Mouse (Mus musculus) liver, embryonic 14.5 days (tissue): ENCODE data around the gene Chaf1b. TPM values are rescaled to one million over a fixed set of nuclear protein-coding genes. Genes with fewer than 3 reads are reported as not detected.

Source experiments
- ATAC-seq: fragments of 200-750 bp; cut with Nextera tagmentation; 2 replicates; pipeline ENCODE4 v1.8.0; 2017; ENCODE audit warnings: moderate number of reproducible peaks, mild to moderate bottlenecking, moderate library complexity; ENCODE audit not compliant: insufficient read depth
- DNase-seq, 3 experiments: peaks; one replicate each; pipeline ENCODE4 v3.0.0-alpha.2; 2012 to 2013; ENCODE audit warnings: low read depth in 3 of 3, low spot score in 3 of 3
- H3K27ac ChIP-seq: fragments of 300-500 bp; sonication (generic); 2 replicates; pipeline ENCODE4 v1.5.1; 2014; ENCODE audit warnings: moderate library complexity, mild to moderate bottlenecking, control low read depth, inconsistent platforms
- H3K27me3 ChIP-seq: fragments of 300-500 bp; sonication (generic); 2 replicates; pipeline ENCODE4 v1.6.1; 2014; ENCODE audit warnings: mild to moderate bottlenecking, low read length, moderate library complexity; ENCODE audit not compliant: control insufficient read depth, insufficient read depth
- H3K36me3 ChIP-seq: fragments of 300-500 bp; sonication (generic); replicated peaks from 2 replicates; pipeline ENCODE4 v1.6.1; 2014; ENCODE audit warnings: low read depth; ENCODE audit not compliant: control insufficient read depth, insufficient read depth
- H3K4me1 ChIP-seq, 2 experiments: fragments of 200-500 bp in 1 of 2; fragments of 300-500 bp in 1 of 2; sonication (generic) in 1 of 2; replicated peaks; 2 replicates each; pipeline ENCODE4 v1.6.1; 2012 to 2014; ENCODE audit warnings: antibody characterized with exemption in 1 of 2, inconsistent platforms in 1 of 2, low read length in 1 of 2; ENCODE audit not compliant: control insufficient read depth in 2 of 2, insufficient read depth in 2 of 2
- H3K4me2 ChIP-seq: fragments of 300-500 bp; sonication (generic); 2 replicates; pipeline ENCODE4 v1.6.1; 2014; ENCODE audit warnings: low read depth, mild to moderate bottlenecking, control low read depth, moderate library complexity
- H3K4me3 ChIP-seq, 2 experiments: fragments of 200-500 bp in 1 of 2; fragments of 300-500 bp in 1 of 2; sonication (generic) in 1 of 2; 2 replicates each; pipeline ENCODE4 v1.5.1; 2012 to 2014; ENCODE audit warnings: low read depth in 2 of 2, low read length in 2 of 2, mild to moderate bottlenecking in 2 of 2, control low read depth in 1 of 2, inconsistent platforms in 1 of 2, moderate library complexity in 1 of 2; ENCODE audit not compliant: insufficient read depth in 1 of 2
- H3K9ac ChIP-seq: fragments of 300-500 bp; sonication (generic); replicated peaks from 2 replicates; pipeline ENCODE4 v1.6.1; 2014; ENCODE audit warnings: mild to moderate bottlenecking, control low read depth, moderate library complexity
- H3K9me3 ChIP-seq: fragments of 300-500 bp; sonication (generic); 2 replicates; pipeline ENCODE4 v1.6.1; 2016; ENCODE audit warnings: low read length, mixed read lengths; ENCODE audit not compliant: control insufficient read depth
- CTCF ChIP-seq: IDR thresholded peaks from 2 replicates; pipeline ENCODE4 v1.5.1; 2016; ENCODE audit warnings: antibody characterized with exemption, low read depth, control low read depth
- EP300 ChIP-seq: IDR thresholded peaks from 2 replicates; pipeline ENCODE4 v1.6.1; 2016; ENCODE audit warnings: antibody characterized with exemption, low read depth
- WGBS: fragments of 180-500 bp; shearing (Covaris S2); extraction: QIAGEN DNeasy Blood & Tissue Kit; methylation state at CpG from one replicate; pipeline ENCODE4 v1.1.7; 2014; ENCODE audit not compliant: insufficient replicate concordance; 5-methylcytosine and 5-hydroxymethylcytosine counted together
- polyA plus RNA-seq, 2 experiments: library from polyadenylated mRNA; depleted of rRNA in 1 of 2; stranded (reverse) in 1 of 2; unstranded in 1 of 2; fragments of >200 nt; fragmentation: Nextera tagmentation in 1 of 2; extraction: Ambion mirVana in 1 of 2; gene quantifications; 2 replicates each; pipeline versions ENCODE4 v1.2.1 to v1.2.3; 2012 to 2014

Gene Chaf1b
- polyA plus RNA-seq, 2 experiments, result 24.3 to 55.0 TPM

- Histone ChIP-seq H3K4me1 (peaks cover 0 to 9% of the 10 kb centered on the region in 2 experiments; a peak in 3 of 4 replicates), H3K36me3 (peaks cover 67% of the 10 kb centered on the region), H3K9ac (no peak overlapping the region), H3K9me3 (no peaks in the 10 kb centered on the region), H3K27me3 (no peaks in the 10 kb centered on the region), H3K27ac (no peak overlapping the region), H3K4me2 (no peak overlapping the region), H3K4me3 (no peak overlapping the region)
- ATAC-seq (no peak), DNase-seq (no peak)
- TF ChIP-seq EP300 (no peak), CTCF (no peak)
- WGBS, result 60% methylated on average over 6 of the region's 6 CpGs
These were observed 4.8 kb downstream of the Chaf1b start for GRCm38 (mm10) chr16:93888481-93888880.

GRCm38 (mm10) chr16:93890948-93891604, 7.4 kb downstream of the Chaf1b start:
- Histone ChIP-seq H3K36me3 (peaks cover 81% of the 10 kb centered on the region), H3K4me1 (peaks cover 0 to 4% of the 10 kb centered on the region in 2 experiments; a peak in 1 of 4 replicates), H3K27me3 (no peaks in the 10 kb centered on the region), H3K4me2 (no peak overlapping the region), H3K9ac (no peak overlapping the region), H3K4me3 (no peak overlapping the region), H3K9me3 (no peaks in the 10 kb centered on the region), H3K27ac (no peak overlapping the region)
- TF ChIP-seq CTCF (no peak), EP300 (no peak)
- WGBS, result 63% methylated on average over 12 of the region's 12 CpGs
- DNase-seq, result no peak
- 0 out of 2 replicates have a peak, but pooled peaks have one; percentile 15 for ATAC-seq

GRCm38 (mm10) chr16:93893285-93893684, 9.6 kb downstream of the Chaf1b start:
- TF ChIP-seq CTCF, result no peak
- TF ChIP-seq EP300, result no peak
- no peak for ATAC-seq
- no peak overlapping the region for H3K4me2 ChIP-seq
- no peaks in the 10 kb centered on the region for H3K9me3 ChIP-seq
- WGBS, result 81% methylated on average over 5 of the region's 5 CpGs
- no peak overlapping the region for H3K4me3 ChIP-seq
- H3K27ac ChIP-seq, result no peak overlapping the region
- no peak overlapping the region for H3K9ac ChIP-seq
- DNase-seq, result no peak
- H3K4me1 ChIP-seq, result peaks cover 0 to 4% of the 10 kb centered on the region in 2 experiments; a peak in 1 of 4 replicates
- H3K36me3 ChIP-seq, result peaks cover 66% of the 10 kb centered on the region
- no peaks in the 10 kb centered on the region for H3K27me3 ChIP-seq

DNA sequence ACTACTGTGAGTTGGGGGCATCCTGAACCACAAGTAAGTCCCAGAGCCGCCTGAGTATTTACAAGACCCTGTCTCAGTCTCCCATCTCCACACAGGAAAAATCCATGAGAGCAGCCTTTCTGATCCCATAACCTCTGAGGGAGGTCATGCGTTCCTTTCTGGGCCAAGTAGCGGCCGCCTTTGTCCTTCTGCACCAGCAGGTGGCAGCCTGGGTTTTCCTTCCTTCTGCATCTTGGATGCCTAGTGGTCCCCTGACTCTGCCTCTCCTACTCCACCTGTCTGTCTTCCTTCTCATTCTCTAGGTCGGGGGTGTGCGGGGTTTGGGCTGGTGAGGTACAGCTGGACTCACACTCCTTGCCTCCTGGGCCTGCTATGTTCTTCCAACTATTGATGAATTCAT, 19.3 kb downstream of the Chaf1b start:
- Histone ChIP-seq H3K9ac (no peak overlapping the region), H3K4me2 (no peak overlapping the region), H3K4me3 (no peak overlapping the region), H3K27ac (no peak overlapping the region), H3K4me1 (no peaks in the 10 kb centered on the region), H3K27me3 (no peaks in the 10 kb centered on the region), H3K36me3 (peaks cover 15% of the 10 kb centered on the region; the same call in 1 of the 2 replicates), H3K9me3 (no peaks in the 10 kb centered on the region)
- no peak for ATAC-seq
- WGBS, result 68% methylated on average over 6 of the region's 6 CpGs
- TF ChIP-seq CTCF, result peak; percentile 57
- TF ChIP-seq EP300, result no peak
- no peak for DNase-seq

GRCm38 (mm10) chr16:93906156-93907014, 22.7 kb downstream of the Chaf1b start:
- ATAC-seq, result peak; percentile 21; the same call in 1 of the 2 replicates
- no peaks in the 10 kb centered on the region for H3K27me3 ChIP-seq
- WGBS, result 64% methylated on average over 11 of the region's 11 CpGs
- no peaks in the 10 kb centered on the region for H3K9me3 ChIP-seq
- TF ChIP-seq EP300, result no peak
- TF ChIP-seq CTCF, result peak; percentile 98
- peaks cover 0 to 5% of the 10 kb centered on the region in 2 experiments; a peak in 1 of 4 replicates for H3K4me1 ChIP-seq
- H3K27ac ChIP-seq, result no peak overlapping the region
- H3K9ac ChIP-seq, result no peak overlapping the region
- no peak overlapping the region for H3K4me2 ChIP-seq
- DNase-seq, result peak in 1 of 3 experiments; percentile 23
- peaks cover 14% of the 10 kb centered on the region; the same call in 1 of the 2 replicates for H3K36me3 ChIP-seq
- H3K4me3 ChIP-seq, result no peak overlapping the region
